Comparison of ENCODE assay signal across 13 mouse cellular contexts in the genomic region with DNA sequence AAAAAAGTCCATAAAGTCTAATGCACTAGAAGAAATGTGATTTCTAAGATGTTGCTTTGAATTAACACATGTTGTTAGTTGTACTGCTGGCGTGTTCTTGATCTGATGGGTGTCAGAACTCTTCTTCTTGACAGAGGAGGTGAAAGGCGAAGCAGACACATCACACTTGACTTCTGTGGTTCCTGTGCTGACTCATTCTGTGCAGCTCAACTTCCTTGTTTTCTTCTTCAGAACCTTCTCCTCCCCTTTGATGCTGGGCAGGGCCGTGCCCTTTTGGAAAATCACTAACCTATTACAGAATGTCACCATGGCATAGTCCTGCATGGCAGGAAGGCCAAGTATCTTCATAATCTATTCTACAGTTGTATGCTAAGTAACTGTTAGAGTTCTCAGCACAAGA.
DNase-seq lines count a peak whose midpoint lies in the region; ATAC-seq lines count a peak whose summit lies in the region.
"Had no signal": no experiment of that assay in that cellular context is flagged by ENCODE, and none has a peak within 500 bp of the region (broad histone marks: within the 10 kb centered on the region; RNA-seq: fewer than 3 reads in every experiment).

No protein-coding gene starts in this region.

- peak; percentile 95 for ATAC-seq in CD4-positive, CD25-positive, alpha-beta regulatory T cell, adult 4 months
- ATAC-seq in inflammation-experienced regulatory T-cells, adult 6 months: peak; percentile 97
- ATAC-seq in hindbrain, embryonic 13.5 days (ENCODE audit: low FRiP score): no peak
- ATAC-seq: midbrain, embryonic 16.5 days had no signal

- no peaks in the 10 kb centered on the region for H3K27me3 ChIP-seq in hindbrain, embryonic 13.5 days
- H3K27me3 ChIP-seq: embryonic facial prominence, embryonic 15.5 days had no signal

- no peak overlapping the region for H3K27ac ChIP-seq in hindbrain, embryonic 13.5 days
- H3K27ac ChIP-seq: embryonic facial prominence, embryonic 15.5 days; kidney, postnatal 0 days had no signal

- WGBS in hindbrain, embryonic 13.5 days: 84% methylated on average over 3 of the region's 3 CpGs

- H3K9ac ChIP-seq in hindbrain, embryonic 13.5 days: no peak overlapping the region
- H3K9ac ChIP-seq: embryonic facial prominence, embryonic 15.5 days had no signal

- H3K4me2 ChIP-seq in hindbrain, embryonic 13.5 days: no peak overlapping the region
- H3K4me2 ChIP-seq: embryonic facial prominence, embryonic 15.5 days had no signal

- peak; percentile 5 to 11 for DNase-seq in kidney, postnatal 36 days
- DNase-seq in kidney, postnatal 14 days: no peak
- DNase-seq in monocyte, adult 2 months (ENCODE audit: low read depth in 1 of 2, low spot score in 2 of 2): peak; percentile 62 to 69
- DNase-seq in layer of hippocampus, postnatal 10 days (ENCODE audit: low spot score in 2 of 2): no peak
- DNase-seq in cerebellum, adult 9-11 months: no peak
- DNase-seq: cerebellum, adult 8-10 months; heart, postnatal 14 days had no signal

- H3K9me3 ChIP-seq in hindbrain, embryonic 13.5 days: no peaks in the 10 kb centered on the region
- H3K9me3 ChIP-seq: embryonic facial prominence, embryonic 15.5 days had no signal

- no peaks in the 10 kb centered on the region for H3K4me1 ChIP-seq in hindbrain, embryonic 13.5 days (replicated peaks)
- H3K4me1 ChIP-seq: embryonic facial prominence, embryonic 15.5 days had no signal

- no peak overlapping the region for H3K4me3 ChIP-seq in hindbrain, embryonic 13.5 days
- H3K4me3 ChIP-seq: embryonic facial prominence, embryonic 15.5 days had no signal

- H3K36me3 ChIP-seq in hindbrain, embryonic 13.5 days: no peaks in the 10 kb centered on the region
- H3K36me3 ChIP-seq: embryonic facial prominence, embryonic 15.5 days had no signal

Comparison
In these comparisons a context has a peak if more than half of its experiments do, and no peak if none do; other contexts are left out.
1. DNase-seq: peak in kidney, postnatal 36 days (2 of 2) and monocyte, adult 2 months (2 of 2); none in kidney, postnatal 14 days (single experiment), layer of hippocampus, postnatal 10 days (0 of 2) and cerebellum, adult 9-11 months (single experiment).